Mouse (Mus musculus) ES-CJ7 (cell line): ENCODE results near the gene Mif4gd.
"Not testable (repeated sequence)": the region's sequence is repeated elsewhere in the genome, so short reads cannot be mapped to it uniquely, and the experiment has no call there.

Experiments used
- DNase-seq: peaks from one replicate; pipeline ENCODE4 v3.0.0; 2011; ENCODE audit warnings: low read depth, low spot score

Mif4gd gene

DNA sequence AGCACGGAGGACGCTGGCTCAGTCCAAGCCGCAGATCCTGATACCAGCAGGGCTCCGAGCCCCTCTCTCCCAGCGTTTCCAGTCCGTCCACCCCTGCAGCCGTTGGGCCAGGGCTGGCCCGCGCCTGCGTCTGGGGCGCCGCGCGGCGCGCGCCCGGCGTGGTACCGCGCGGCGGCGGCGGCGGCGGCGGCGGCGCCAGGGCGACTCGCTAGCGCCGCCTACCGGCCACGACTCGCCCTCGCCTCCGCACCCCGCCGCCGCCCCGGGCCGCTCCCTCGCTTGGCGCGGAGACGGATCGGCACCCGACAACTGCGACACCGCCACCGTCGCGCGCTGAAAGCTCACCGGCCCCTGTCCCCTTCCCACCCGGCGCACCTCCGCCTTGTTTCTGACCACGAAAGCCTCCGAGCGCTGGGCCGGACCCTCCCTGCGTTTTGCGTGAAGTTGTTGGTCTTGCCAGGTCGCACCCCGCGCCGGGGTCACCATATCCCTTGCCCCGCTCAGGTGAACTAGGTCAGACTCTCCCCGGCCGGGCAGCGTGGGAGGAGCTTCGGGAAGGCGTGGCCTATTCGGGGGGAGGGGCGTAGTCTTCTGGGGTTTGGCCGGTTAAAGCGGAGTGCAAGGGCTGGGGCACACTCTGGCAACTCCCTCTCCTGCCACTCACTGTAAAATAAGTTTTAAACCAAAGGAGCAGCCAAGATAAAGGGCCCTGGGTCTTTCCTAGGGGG is at the start of gene Mif4gd:
TSS of gene Mif4gd (minus strand) at position 560 of the 728 bp plus-strand sequence.
- peak; percentile 95 for DNase-seq

DNA sequence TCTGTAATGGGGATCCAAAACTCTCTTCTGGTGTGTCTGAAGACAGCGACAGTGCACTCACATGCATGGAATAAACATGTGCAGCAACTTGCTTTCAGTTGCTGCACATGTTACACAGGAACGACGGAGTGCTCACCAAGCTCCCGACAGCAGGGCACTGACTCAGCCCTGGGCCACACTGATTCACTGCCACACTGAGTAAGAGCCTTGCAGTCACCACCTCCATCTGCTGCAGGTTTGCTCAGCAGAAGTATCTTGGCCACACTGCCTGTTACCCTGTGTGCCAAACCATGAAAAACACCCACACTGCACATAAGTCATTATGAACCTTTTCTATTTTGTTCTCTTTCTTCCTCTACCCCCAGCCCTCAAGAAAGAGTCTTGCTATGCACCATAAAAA is 47.6 kb upstream of the Mif4gd start:
- no peak for DNase-seq

DNA sequence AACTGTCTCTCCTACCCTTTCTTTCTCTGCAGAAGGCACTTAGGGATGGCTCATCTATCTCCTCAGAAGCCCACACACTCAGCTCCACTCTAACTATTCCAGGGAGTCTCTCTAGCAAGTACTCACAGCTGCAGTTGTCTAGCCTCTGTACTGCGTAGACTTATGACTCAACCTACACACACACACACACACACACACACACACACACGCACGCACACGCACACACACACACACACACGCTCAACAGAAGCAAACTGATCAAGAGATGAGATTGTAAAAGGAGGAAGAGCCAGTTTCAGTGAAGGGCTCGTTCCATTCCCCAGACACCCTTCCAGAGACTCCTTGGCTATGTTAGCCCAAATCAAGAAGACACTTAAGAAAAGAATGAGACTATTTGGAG is 45.8 kb upstream of the Mif4gd start:
- DNase-seq, result no peak

DNA sequence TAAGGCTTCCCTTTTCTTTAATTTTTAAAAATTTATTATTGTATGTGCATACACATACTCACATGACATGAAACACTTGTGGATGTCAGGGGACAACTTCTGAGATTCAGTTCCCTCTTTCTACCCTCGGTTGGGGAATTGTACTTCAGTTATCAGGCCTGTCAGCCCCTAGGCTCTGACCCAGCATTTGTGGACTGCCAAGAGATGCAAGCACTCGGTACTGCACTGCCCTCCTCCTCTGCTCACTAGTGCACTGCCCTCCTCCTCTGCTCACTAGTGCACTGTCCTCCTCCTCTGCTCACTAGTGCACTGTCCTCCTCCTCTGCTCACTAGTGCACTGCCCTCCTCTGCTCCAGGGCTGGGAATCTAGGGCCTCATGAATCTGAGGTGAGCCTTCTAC is 41.4 kb upstream of the Mif4gd start:
- no peak for DNase-seq

DNA sequence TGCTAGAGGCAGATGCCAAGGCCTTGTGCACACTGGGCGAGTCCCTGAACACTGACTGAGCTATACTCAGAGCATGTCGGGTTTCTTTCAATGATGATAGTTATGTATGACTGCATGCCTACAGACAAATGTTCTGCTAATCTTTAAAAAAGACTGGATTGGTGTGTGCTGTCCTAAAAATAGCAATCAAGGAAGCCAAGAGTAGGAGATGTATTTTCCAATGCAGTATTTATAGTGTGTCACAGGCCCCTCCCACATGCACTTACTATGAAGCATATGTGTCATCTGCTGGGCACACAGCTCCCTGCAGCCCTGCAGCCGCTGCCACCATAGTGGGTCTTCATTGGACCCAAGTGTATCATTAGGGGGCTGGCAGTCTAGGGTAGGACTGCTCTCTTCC is 40.4 kb upstream of the Mif4gd start:
- DNase-seq, result no peak

DNA sequence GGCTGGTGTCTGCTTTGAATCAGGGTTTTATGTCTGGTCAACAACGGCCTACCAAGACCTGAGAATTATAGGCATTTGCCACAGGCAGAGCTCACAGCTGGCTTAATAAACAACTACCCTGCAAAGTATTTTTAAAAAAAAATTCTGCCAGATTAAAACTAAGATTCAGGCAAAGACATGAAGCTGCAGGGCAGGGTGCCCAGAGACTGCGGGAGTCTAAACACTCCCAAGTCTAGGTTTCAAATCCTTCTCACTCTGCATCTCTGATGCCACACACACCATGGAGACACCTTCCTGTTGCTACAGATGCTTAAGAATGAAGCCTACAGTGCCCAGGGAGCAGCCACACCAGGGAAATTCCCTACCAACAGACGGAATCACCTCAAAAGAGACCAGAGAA is 38.9 kb upstream of the Mif4gd start:
- no peak for DNase-seq

DNA sequence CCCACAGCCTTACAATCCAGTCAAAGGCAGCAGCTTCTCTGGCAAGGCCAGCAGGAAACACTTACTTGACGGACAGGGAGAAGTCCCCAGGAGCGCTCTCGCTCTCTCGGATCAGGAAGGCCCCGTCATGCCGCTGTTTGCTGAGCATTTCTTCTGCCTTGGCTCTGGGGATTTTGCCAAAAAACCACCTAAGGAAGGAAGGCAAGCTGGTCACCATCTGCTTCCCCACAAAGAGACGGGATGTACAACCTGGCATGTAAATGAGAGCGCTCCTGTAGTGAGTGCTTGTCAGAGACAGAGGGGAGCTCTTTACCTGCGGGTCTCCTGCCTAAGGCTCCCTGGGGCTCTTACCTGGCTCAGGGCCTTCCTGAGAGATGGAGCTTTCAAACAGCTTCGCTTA is 36.9 kb upstream of the Mif4gd start:
- DNase-seq, result no peak

DNA sequence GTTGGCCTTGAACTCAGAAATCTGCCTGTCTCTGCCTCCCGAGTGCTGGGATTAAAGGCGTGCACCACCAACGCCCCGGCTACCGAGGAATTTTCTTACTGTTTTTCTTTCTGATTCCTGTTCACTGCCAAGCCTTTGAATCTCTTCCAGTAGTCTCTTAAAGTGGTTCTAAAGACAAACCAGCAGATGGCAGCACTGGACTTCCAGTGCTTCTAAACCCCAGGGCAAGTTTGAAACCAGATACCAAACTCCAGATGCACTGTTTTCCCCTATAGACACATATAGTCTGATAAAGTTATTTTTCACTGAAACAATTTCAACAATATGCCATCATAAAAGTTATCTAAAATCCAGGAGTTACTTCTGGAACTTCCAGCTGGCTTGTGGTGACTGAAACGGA is 34.7 kb upstream of the Mif4gd start:
- peak; percentile 78 for DNase-seq

DNA sequence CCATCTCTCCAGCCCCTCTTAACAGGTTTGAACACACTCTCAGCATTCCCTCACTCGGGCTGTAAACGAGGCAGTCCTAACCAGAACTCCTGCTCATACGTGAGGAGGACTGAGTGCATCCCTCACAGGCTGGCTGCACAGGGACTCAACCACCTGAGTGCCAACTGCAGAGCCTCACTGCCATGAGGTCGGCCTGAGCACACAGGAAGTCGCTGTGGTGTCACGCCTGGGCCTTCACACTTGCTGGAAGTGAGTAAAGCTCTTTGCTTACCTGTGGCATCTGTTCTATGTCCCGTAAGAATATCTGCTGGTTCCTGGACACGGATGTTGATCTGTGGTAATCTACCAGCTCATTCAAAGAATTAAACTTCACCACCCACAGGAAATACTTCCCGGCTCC is 33.7 kb upstream of the Mif4gd start:
- DNase-seq, result no peak

DNA sequence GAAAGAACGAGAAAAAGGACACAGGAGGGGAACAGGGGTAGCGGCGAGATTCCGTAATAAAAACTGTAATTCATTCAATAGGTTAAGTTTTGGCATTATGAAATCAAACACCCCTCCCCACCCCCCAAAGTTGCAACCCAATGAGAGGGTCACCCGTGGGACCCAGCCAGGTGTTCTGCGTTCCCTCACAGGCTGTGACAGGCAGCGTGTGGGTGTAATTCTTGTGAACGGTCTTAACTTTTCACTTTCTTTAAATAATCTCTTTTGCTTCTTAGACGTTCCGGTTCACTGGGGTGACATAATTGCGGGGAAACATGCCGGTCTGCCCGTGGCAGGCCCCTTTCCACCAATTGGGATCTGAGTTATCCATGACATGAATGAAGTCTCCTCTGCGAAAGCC is 32.7 kb upstream of the Mif4gd start:
- not testable (repeated sequence) for DNase-seq

DNA sequence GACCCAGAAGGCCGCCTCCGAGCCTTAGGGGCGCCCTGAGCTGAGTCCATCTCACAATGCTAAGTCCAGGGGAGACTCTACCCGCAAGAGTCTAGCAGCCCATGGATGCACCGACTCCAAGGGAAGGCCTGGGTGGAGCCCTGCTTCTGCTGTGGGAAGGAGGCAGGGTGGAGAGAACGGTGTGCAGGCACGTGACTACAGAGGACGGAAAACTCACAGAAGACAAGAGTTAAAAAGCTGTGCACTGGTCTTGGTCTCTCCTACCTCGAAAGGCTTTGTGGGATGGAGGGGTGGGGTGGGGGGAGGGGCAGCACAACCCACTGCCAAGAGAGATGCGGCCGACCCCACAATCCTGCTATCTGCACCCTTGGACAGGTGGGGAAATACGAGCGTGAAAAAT is 31.5 kb upstream of the Mif4gd start:
- DNase-seq, result peak; percentile 58

DNA sequence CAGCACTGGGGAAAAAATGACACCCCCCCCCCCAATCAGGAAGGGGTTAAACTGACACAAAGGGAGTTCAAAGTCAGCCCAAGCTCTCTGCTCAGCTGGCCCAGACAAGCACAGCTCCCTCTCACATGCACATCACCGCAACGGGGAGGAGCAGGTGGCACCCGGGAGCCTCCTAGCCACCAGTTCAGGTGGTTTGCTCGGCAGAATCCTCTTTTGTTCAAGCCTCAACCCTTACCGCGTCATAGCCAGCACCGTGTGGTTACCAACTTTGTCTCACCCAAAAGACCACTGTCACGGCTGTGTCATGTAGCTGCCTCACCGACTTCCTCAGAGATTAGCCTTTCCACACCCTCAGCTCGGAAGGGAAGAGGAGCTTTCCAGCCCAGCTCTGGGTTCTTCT is 30.5 kb upstream of the Mif4gd start:
- no peak for DNase-seq

DNA sequence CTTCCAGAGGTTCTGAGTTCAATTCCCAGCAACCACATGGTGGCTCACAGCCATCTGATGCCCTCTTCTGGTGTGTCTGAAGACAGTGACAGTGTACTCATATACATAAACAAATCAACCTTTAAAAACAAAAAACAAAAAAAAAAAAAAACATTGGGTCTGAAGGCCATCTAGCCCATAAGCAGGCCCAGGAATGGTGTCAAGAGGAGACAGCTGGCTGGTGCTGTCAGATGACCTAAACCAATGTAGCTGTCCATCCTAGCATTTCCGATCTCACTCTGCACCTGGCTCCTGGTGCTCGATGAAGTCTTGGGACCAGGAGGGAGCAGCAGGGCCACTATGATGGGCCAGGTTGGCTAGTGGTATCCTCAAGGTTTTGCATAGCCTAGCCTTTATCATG is 29.9 kb upstream of the Mif4gd start:
- no peak for DNase-seq

DNA sequence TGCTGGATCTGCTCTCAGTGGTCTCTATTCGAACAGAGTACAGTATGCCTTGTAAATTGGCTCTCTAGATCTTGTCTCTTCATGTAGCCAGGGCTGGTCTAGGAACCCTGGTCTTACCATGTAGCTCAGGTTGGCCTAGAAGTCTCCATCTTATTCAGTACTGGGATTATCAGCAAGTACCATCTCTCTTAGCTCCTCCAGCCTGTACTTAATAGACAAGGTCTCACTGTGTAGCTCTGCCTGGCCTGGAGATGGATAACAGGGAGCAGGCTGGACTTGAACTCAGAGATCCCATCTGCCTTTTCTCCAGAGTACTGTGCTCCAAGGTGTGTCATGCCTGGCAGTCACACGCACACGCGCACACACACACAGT is 28.9 kb upstream of the Mif4gd start:
- no peak for DNase-seq

DNA sequence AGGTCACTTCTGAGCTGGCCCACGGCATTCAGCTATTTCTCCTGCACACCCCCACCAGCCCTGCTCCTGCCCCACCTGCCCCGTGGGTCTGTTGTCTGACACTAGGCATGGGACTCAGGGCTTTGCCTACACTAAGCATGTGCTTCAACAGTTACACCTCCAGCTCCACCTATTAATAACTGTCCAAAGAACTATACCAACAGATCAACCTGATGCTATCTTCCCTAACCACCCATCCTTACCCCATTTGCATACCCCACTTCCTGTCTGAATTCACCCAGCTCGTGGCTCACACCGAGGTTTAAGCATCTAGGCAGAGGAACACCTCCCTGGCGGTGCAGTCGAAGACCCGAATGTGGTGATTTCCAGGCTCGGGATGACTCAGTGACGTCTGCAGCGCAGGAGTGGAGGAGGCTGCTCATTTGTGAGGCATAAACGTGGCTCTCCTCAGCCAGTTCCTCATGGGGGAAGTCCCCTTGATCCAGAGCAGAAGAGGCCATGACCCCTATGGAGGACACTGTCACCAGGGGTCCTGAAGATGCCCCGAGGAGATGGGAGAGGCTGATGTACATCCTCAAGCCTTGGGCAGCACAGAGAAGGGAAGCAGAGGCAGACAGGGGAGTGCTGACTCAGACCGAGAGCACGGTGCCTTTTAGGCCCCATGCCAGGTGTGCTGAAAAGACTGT is 28.4 kb upstream of the Mif4gd start:
- DNase-seq, result peak; percentile 72

DNA sequence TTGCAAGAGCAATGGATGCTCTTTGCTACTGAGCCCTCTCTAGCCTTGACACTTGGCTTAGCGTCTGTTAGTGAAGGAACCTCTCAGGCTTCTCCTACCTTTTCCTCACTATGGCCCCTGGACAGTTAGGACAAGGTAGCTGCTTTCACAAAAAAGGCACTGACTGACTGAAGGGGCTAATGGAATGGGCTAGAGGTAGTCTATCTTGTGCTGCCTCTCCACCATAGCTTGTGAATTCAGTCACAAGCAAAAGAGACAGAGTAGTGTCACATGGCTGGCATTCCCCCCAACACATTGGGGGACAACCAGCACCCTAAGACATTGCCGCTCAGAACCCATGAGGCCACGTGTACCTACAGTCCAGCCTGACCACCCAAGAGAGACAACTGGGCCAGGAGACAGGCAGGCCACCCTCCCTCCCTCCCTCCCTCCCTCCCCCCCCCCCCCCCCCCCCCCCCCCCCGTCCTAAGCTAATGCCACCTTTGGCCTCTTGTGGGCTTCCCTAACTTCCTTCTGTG is 27.6 kb upstream of the Mif4gd start:
- no peak for DNase-seq

DNA sequence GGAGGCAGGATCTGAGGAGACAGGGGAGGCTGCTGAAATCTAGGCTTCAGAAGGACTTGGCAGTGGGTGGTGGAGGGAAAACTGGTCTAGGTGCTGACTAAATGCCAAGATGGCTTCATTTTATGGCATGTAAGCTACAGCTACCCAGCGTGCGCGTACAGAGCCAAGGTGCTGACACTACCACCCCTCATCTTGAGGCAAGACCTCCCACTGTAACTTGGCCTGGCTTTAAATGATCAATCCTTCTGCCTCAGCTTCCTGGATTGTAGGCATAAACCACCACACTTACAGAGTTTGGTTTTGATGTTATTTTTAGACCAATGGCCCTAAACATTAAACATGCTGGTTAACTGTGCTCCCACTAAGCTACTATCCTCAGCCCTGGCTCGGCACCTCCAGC is 26.8 kb upstream of the Mif4gd start:
- no peak for DNase-seq

DNA sequence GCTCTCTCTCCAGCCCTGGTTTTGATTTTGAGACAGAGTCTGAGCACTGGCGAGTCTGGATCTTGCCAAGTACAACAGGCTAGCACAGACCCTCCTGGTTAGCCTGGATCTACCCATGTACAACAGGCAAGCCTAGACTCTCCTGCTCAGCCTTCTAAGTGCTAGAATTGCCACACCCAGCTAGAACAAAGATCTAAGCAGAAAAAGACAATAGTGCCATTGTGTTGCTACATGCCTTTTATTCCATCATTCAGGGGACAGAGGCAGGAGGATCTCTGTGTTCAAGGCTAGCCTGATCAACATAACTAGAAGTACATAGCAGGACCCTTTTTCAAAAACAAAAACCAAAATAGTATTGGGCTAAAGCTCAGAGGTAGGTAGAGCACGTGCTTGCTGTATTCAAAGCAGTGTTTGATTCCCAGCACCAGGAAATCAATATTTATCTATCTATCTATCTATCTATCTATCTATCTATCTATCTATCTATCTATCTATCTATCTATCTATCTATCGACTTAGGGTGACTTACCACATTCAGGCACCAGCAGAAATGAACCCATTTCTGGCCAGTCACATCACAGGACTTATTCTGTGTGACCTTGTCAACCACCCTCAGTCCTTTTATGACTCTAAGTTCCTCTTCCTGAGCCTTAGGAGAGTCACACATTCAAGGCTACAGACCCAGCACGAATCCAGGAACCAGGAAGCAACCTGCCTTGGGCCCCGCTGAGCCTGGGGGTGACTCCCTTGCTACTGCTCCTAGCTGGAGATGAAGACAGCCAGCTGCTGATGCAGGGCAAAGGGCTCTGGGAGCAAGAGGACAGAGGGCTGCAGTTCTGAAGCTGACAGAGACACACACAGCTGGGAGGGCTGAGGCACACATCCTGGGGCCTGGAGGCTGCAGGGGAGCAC is 26.0 kb upstream of the Mif4gd start:
- DNase-seq, result peak; percentile 88

DNA sequence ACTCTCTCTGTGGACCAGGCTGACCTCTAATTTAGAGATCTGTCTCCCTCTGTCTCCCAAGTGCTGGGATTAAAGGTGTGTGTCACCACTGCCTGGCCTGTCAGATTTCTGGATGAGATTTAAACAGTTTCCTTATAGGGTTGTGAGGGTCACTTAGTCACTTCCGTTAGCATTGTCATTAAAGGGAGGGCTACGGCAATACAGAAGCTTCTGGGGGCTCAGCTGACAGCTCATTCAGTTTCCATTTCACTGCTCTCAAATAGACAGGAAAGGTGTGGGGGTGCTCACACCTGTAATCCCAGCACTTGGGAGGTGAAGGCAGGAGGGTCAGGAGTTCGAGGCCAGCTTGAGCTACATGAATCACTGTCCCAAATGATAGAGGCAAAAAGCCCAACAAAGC is 24.2 kb upstream of the Mif4gd start:
- no peak for DNase-seq

DNA sequence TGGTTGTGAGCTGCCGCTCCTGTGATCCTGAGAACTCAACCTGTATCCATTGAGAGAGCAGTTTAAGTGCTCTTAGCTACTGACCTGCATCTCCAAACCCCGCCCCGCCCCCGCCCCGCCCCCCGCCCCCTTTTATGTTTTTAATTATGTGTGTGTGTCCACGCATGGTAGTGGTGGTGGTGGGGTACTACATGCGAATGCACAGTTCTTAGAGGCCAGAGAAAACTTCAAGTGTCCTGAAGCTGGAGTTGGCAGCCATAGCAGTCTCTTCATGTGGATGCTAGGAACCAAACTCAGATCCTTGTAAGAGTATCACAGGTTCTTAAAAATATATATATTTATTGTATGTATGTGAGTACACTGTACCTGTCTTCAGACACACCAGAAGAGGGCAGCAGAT is 22.7 kb upstream of the Mif4gd start:
- no peak for DNase-seq

DNA sequence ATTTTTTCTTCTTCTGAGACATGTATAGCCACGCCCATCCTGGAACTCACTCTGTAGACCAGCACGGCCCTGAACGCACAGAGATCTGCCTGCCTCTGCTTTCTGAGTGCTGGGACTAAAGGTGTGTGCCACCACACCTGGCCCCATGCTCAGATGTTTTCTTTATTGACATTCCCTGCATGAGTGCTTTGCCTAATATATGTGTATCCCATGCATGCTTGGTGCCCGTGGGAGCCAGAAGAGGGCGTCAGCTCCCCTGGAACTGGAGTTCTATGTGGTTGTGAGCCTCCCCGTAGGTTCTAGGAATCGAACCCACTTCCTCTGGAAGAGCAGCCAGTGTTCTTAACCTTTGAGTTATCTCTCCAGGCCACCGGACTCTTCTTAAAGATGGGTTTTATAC is 22.3 kb upstream of the Mif4gd start:
- no peak for DNase-seq

DNA sequence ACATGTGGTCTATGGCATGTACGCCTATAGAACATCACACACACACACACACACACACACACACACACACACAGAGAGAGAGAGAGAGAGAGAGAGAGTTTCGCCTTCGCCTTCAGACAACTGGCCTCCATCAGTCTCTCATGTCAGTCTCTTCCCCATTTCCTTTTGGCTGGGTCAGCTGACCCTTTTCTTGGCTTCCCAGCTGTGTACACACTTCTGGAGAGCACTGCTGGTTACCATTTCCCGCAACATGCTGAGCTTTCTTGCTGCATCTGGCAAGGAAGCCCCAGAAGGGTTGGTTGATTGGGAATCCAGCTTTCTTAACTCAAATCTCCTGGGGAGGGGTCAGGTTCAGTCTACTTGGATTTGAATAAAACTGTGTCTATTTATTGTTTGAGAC is 21.3 kb upstream of the Mif4gd start:
- DNase-seq, result no peak
